Mouse (Mus musculus) lung, adult 2 months (tissue): ENCODE data around the gene Spef1.

ENCODE experiments used
- CTCF ChIP-seq: fragments of 200-500 bp; IDR thresholded peaks from 2 replicates; pipeline ENCODE4 v1.5.1; 2011; ENCODE audit warnings: mild to moderate bottlenecking, low read length, control low read depth; ENCODE audit not compliant: insufficient read depth
- POLR2A ChIP-seq: fragments of 200-500 bp; IDR thresholded peaks from 2 replicates; pipeline ENCODE4 v1.6.1; 2011; ENCODE audit warnings: low read depth, mild to moderate bottlenecking, control low read depth, low read length, borderline replicate concordance; ENCODE audit errors: extremely low read depth

DNA sequence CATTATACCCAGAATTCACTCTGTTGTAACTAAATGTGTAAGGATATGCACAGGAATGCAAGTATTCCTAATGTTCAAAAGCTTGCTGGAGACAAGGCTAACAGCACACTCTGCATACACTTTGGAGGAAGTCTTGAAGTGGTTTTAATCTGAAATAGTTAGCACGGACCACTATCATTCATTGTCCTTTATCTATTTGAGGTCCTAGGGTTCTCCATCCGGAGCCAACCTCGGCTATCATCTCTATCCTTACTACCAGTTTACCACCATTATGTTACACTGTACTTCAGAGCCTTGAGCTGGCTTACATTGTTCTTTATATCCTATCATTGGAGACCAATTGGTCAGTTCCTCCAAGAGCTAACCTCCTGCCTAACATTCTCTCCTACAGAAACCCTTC, 40.2 kb upstream of the Spef1 start:
- TF ChIP-seq CTCF = no peak
- no peak for TF ChIP-seq POLR2A
